Mouse (Mus musculus): ENCODE measurements around the gene Vamp8. TPM values are rescaled to one million over a fixed set of nuclear protein-coding genes. Genes with fewer than 3 reads are reported as not detected.

Gene Vamp8
- polyA plus RNA-seq, 1 experiment from 2014 or later = 206 TPM

GRCm38 (mm10) chr6:72428036-72428435, 37.5 kb upstream of the Vamp8 start:
- Histone ChIP-seq H3K27ac (ENCODE audit: low read length) (no peak overlapping the region), H3K4me3 (ENCODE audit: low read depth, low read length) (no peak overlapping the region), H3K4me2 (replicated peaks; ENCODE audit: low read depth, low read length) (no peak overlapping the region), H3K4me1 (ENCODE audit: control insufficient read depth, insufficient read depth, low read length) (no peaks in the 10 kb centered on the region), H3K9me3 (ENCODE audit: control insufficient read depth, low read depth, low read length) (no peaks in the 10 kb centered on the region), H3K27me3 (ENCODE audit: control insufficient read depth, insufficient read depth, low read length) (no peaks in the 10 kb centered on the region), H3K9ac (replicated peaks; ENCODE audit: low read depth, low read length) (no peak overlapping the region), H3K36me3 (ENCODE audit: control insufficient read depth, insufficient read depth, low read length) (peaks cover 80% of the 10 kb centered on the region)
- ATAC-seq (ENCODE audit: insufficient number of reproducible peaks, insufficient read depth, low FRiP score, low read depth) = 0 out of 2 replicates have a peak, but pooled peaks have one; percentile 62
- WGBS = 34% methylated on average over 8 of the region's 8 CpGs

- 93% methylated on average over 11 of the region's 11 CpGs for WGBS
- Histone ChIP-seq H3K9me3 (ENCODE audit: control insufficient read depth, low read depth, low read length) (no peaks in the 10 kb centered on the region), H3K9ac (replicated peaks; ENCODE audit: low read depth, low read length) (no peak overlapping the region), H3K36me3 (ENCODE audit: control insufficient read depth, insufficient read depth, low read length) (peaks cover 79% of the 10 kb centered on the region), H3K27me3 (ENCODE audit: control insufficient read depth, insufficient read depth, low read length) (no peaks in the 10 kb centered on the region), H3K4me2 (replicated peaks; ENCODE audit: low read depth, low read length) (no peak overlapping the region), H3K4me3 (ENCODE audit: low read depth, low read length) (no peak overlapping the region), H3K27ac (ENCODE audit: low read length) (no peak overlapping the region), H3K4me1 (ENCODE audit: control insufficient read depth, insufficient read depth, low read length) (no peaks in the 10 kb centered on the region)
- no peak for ATAC-seq (ENCODE audit: insufficient number of reproducible peaks, insufficient read depth, low FRiP score, low read depth)
These were observed 35.1 kb upstream of the Vamp8 start for GRCm38 (mm10) chr6:72425646-72426045.

GRCm38 (mm10) chr6:72420901-72421300, 30.4 kb upstream of the Vamp8 start:
- Histone ChIP-seq H3K4me2 (replicated peaks; ENCODE audit: low read depth, low read length) (no peak overlapping the region), H3K27me3 (ENCODE audit: control insufficient read depth, insufficient read depth, low read length) (no peaks in the 10 kb centered on the region), H3K4me3 (ENCODE audit: low read depth, low read length) (no peak overlapping the region), H3K27ac (ENCODE audit: low read length) (no peak overlapping the region), H3K36me3 (ENCODE audit: control insufficient read depth, insufficient read depth, low read length) (peaks cover 61% of the 10 kb centered on the region), H3K9ac (replicated peaks; ENCODE audit: low read depth, low read length) (no peak overlapping the region), H3K9me3 (ENCODE audit: control insufficient read depth, low read depth, low read length) (no peaks in the 10 kb centered on the region), H3K4me1 (ENCODE audit: control insufficient read depth, insufficient read depth, low read length) (no peaks in the 10 kb centered on the region)
- ATAC-seq (ENCODE audit: insufficient number of reproducible peaks, insufficient read depth, low FRiP score, low read depth) = no peak
- 88% methylated on average over 10 of the region's 10 CpGs for WGBS

- no peaks in the 10 kb centered on the region for H3K27me3 ChIP-seq (ENCODE audit: control insufficient read depth, insufficient read depth, low read length)
- H3K4me3 ChIP-seq (ENCODE audit: low read depth, low read length) = no peak overlapping the region
- peaks cover 6% of the 10 kb centered on the region; the same call in 1 of the 2 replicates for H3K4me1 ChIP-seq (ENCODE audit: control insufficient read depth, insufficient read depth, low read length)
- no peaks in the 10 kb centered on the region for H3K9me3 ChIP-seq (ENCODE audit: control insufficient read depth, low read depth, low read length)
- ATAC-seq (ENCODE audit: insufficient number of reproducible peaks, insufficient read depth, low FRiP score, low read depth) = no peak
- H3K36me3 ChIP-seq (ENCODE audit: control insufficient read depth, insufficient read depth, low read length) = peaks cover 50% of the 10 kb centered on the region
- H3K27ac ChIP-seq (ENCODE audit: low read length) = no peak overlapping the region; the same call in 1 of the 2 replicates
- no peak overlapping the region for H3K9ac ChIP-seq (replicated peaks; ENCODE audit: low read depth, low read length)
- no peak overlapping the region for H3K4me2 ChIP-seq (replicated peaks; ENCODE audit: low read depth, low read length)
- 85% methylated on average over 1 of the region's 1 CpGs for WGBS
These were observed 29.3 kb upstream of the Vamp8 start for GRCm38 (mm10) chr6:72419806-72420205.

GRCm38 (mm10) chr6:72418279-72418678, 27.8 kb upstream of the Vamp8 start:
- ATAC-seq (ENCODE audit: insufficient number of reproducible peaks, insufficient read depth, low FRiP score, low read depth) = no peak
- 93% methylated on average over 4 of the region's 4 CpGs for WGBS
- Histone ChIP-seq H3K4me2 (replicated peaks; ENCODE audit: low read depth, low read length) (no peak overlapping the region), H3K27me3 (ENCODE audit: control insufficient read depth, insufficient read depth, low read length) (no peaks in the 10 kb centered on the region), H3K27ac (ENCODE audit: low read length) (no peak overlapping the region), H3K4me3 (ENCODE audit: low read depth, low read length) (no peak overlapping the region), H3K36me3 (ENCODE audit: control insufficient read depth, insufficient read depth, low read length) (peaks cover 35% of the 10 kb centered on the region), H3K9ac (replicated peaks; ENCODE audit: low read depth, low read length) (no peak overlapping the region), H3K4me1 (ENCODE audit: control insufficient read depth, insufficient read depth, low read length) (peaks cover 6% of the 10 kb centered on the region; the same call in 1 of the 2 replicates), H3K9me3 (ENCODE audit: control insufficient read depth, low read depth, low read length) (no peaks in the 10 kb centered on the region)

- Histone ChIP-seq H3K4me1 (ENCODE audit: control insufficient read depth, insufficient read depth, low read length) (peaks cover 6% of the 10 kb centered on the region; the same call in 1 of the 2 replicates), H3K27ac (ENCODE audit: low read length) (no peak overlapping the region), H3K27me3 (ENCODE audit: control insufficient read depth, insufficient read depth, low read length) (no peaks in the 10 kb centered on the region), H3K4me3 (ENCODE audit: low read depth, low read length) (no peak overlapping the region), H3K4me2 (replicated peaks; ENCODE audit: low read depth, low read length) (no peak overlapping the region), H3K9me3 (ENCODE audit: control insufficient read depth, low read depth, low read length) (no peaks in the 10 kb centered on the region), H3K9ac (replicated peaks; ENCODE audit: low read depth, low read length) (no peak overlapping the region), H3K36me3 (ENCODE audit: control insufficient read depth, insufficient read depth, low read length) (peaks cover 21% of the 10 kb centered on the region)
- no peak for ATAC-seq (ENCODE audit: insufficient number of reproducible peaks, insufficient read depth, low FRiP score, low read depth)
- 67% methylated on average over 7 of the region's 7 CpGs for WGBS
These were observed 25.7 kb upstream of the Vamp8 start for GRCm38 (mm10) chr6:72415964-72416772.

GRCm38 (mm10) chr6:72415181-72415580, 24.7 kb upstream of the Vamp8 start:
- Histone ChIP-seq H3K9ac (replicated peaks; ENCODE audit: low read depth, low read length) (peak overlapping the region; percentile 89; the same call in 1 of the 2 replicates), H3K4me3 (ENCODE audit: low read depth, low read length) (peak overlapping the region; percentile 87), H3K36me3 (ENCODE audit: control insufficient read depth, insufficient read depth, low read length) (peaks cover 15% of the 10 kb centered on the region), H3K9me3 (ENCODE audit: control insufficient read depth, low read depth, low read length) (no peaks in the 10 kb centered on the region), H3K27me3 (ENCODE audit: control insufficient read depth, insufficient read depth, low read length) (no peaks in the 10 kb centered on the region), H3K4me1 (ENCODE audit: control insufficient read depth, insufficient read depth, low read length) (peaks cover 6% of the 10 kb centered on the region; the same call in 1 of the 2 replicates), H3K27ac (ENCODE audit: low read length) (no peak overlapping the region), H3K4me2 (replicated peaks; ENCODE audit: low read depth, low read length) (peak overlapping the region; percentile 81)
- ATAC-seq (ENCODE audit: insufficient number of reproducible peaks, insufficient read depth, low FRiP score, low read depth) = no peak
- WGBS = 79% methylated on average over 5 of the region's 5 CpGs

GRCm38 (mm10) chr6:72414076-72414756, 23.7 kb upstream of the Vamp8 start, which contains the start of gene Ggcx:
Ggcx (plus strand) TSS chr6:72414308.
- WGBS = 1% methylated on average over 33 of the region's 33 CpGs

More at GRCm38 (mm10) chr6:72414076-72414756, 23.7 kb upstream of the Vamp8 start, which contains the start of gene Ggcx:
- H3K4me1 ChIP-seq (ENCODE audit: control insufficient read depth, insufficient read depth, low read length) = peaks cover 6% of the 10 kb centered on the region; the same call in 1 of the 2 replicates
- no peaks in the 10 kb centered on the region for H3K27me3 ChIP-seq (ENCODE audit: control insufficient read depth, insufficient read depth, low read length)
- ATAC-seq (ENCODE audit: insufficient number of reproducible peaks, insufficient read depth, low FRiP score, low read depth) = peak; percentile 95
- H3K27ac ChIP-seq (ENCODE audit: low read length) = peak within 1 kb of the TSS; percentile 61; the same call in 1 of the 2 replicates
- peak within 1 kb of the TSS; percentile 89 for H3K9ac ChIP-seq (replicated peaks; ENCODE audit: low read depth, low read length)
- H3K4me3 ChIP-seq (ENCODE audit: low read depth, low read length) = peak within 1 kb of the TSS; percentile 87
- H3K4me2 ChIP-seq (replicated peaks; ENCODE audit: low read depth, low read length) = peak within 1 kb of the TSS; percentile 81
- H3K36me3 ChIP-seq (ENCODE audit: control insufficient read depth, insufficient read depth, low read length) = peaks cover 15% of the 10 kb centered on the region
- H3K9me3 ChIP-seq (ENCODE audit: control insufficient read depth, low read depth, low read length) = no peaks in the 10 kb centered on the region
